Mouse (Mus musculus) small intestine, adult 2 months (tissue): Measurements from ENCODE around the gene H2-Q2. TPM values are rescaled to one million over a fixed set of nuclear protein-coding genes. Genes with fewer than 3 reads are reported as not detected.
"Not testable (repeated sequence)": the region's sequence is repeated elsewhere in the genome, so short reads cannot be mapped to it uniquely, and the experiment has no call there.

Source experiments
- H3K27ac ChIP-seq: fragments of 200-500 bp; 2 replicates; pipeline ENCODE4 v1.5.1; 2012; ENCODE audit warnings: low read depth, low read length, control low read depth, inconsistent platforms; ENCODE audit not compliant: insufficient read depth
- H3K27me3 ChIP-seq: fragments of 200-500 bp; 2 replicates; pipeline ENCODE4 v1.6.1; 2012; ENCODE audit warnings: mild to moderate bottlenecking, moderate library complexity, low read length, inconsistent platforms; ENCODE audit not compliant: control insufficient read depth, insufficient read depth
- H3K36me3 ChIP-seq: fragments of 200-500 bp; 2 replicates; pipeline ENCODE4 v1.6.1; 2012; ENCODE audit warnings: mild to moderate bottlenecking, low read length, control low read depth, inconsistent platforms; ENCODE audit not compliant: control insufficient read depth, insufficient read depth
- H3K4me1 ChIP-seq: fragments of 200-500 bp; 2 replicates; pipeline ENCODE4 v1.6.1; 2012; ENCODE audit warnings: low read length, inconsistent platforms, mixed read lengths; ENCODE audit not compliant: control insufficient read depth, insufficient read depth, insufficient read length
- H3K4me3 ChIP-seq: fragments of 200-500 bp; 2 replicates; pipeline ENCODE4 v1.5.1; 2012; ENCODE audit warnings: low read depth, mild to moderate bottlenecking, control low read depth, inconsistent platforms, low read length, moderate library complexity
- CTCF ChIP-seq: fragments of 200-500 bp; IDR thresholded peaks from 2 replicates; pipeline ENCODE4 v1.5.1; 2012; ENCODE audit warnings: low read depth, mild to moderate bottlenecking, control low read depth, inconsistent platforms, low read length, moderate library complexity, mixed read lengths; ENCODE audit not compliant: insufficient replicate concordance, insufficient read length; ENCODE audit errors: extremely low read depth
- POLR2A ChIP-seq: fragments of 200-500 bp; IDR thresholded peaks from 2 replicates; pipeline ENCODE4 v1.6.1; 2012; ENCODE audit warnings: low read depth, mild to moderate bottlenecking, control low read depth, inconsistent platforms, low read length, moderate library complexity
- WGBS: fragments of 180-500 bp; shearing (Covaris S2); methylation state at CpG from one replicate; pipeline ENCODE4 v1.1.7; 2018; 5-methylcytosine and 5-hydroxymethylcytosine counted together
- polyA plus RNA-seq: library from polyadenylated mRNA; depleted of rRNA; stranded (reverse); fragments of >200 nt; gene quantifications from 2 replicates; pipeline ENCODE4 v1.2.3, GENCODE M21; 2012

H2-Q2 gene
- polyA plus RNA-seq, 1 experiment = 1,052 TPM

GRCm38 (mm10) chr17:35318671-35319070 is 23.4 kb upstream of the H2-Q2 start:
- TF ChIP-seq CTCF (no peak), POLR2A (no peak)
- no peaks in the 10 kb centered on the region for H3K27me3 ChIP-seq
- no peak overlapping the region for H3K4me3 ChIP-seq
- peaks cover 11% of the 10 kb centered on the region for H3K4me1 ChIP-seq
- no peak overlapping the region for H3K27ac ChIP-seq
- H3K36me3 ChIP-seq = peaks cover 3% of the 10 kb centered on the region; the same call in 1 of the 2 replicates

GRCm38 (mm10) chr17:35320327-35321081 is 21.5 kb upstream of the H2-Q2 start, which contains the start of gene H2-Q1:
TSS of gene H2-Q1 (plus strand) at chr17:35320405.
- H3K27ac ChIP-seq = peak within 1 kb of the TSS; percentile 86
- 1% methylated on average over 55 of the region's 55 CpGs for WGBS
- peaks cover 3% of the 10 kb centered on the region; the same call in 1 of the 2 replicates for H3K36me3 ChIP-seq
- TF ChIP-seq CTCF (no peak), POLR2A (peak; percentile 93)
- H3K4me3 ChIP-seq = peak within 1 kb of the TSS; percentile 75
- peaks cover 8% of the 10 kb centered on the region for H3K4me1 ChIP-seq
- no peaks in the 10 kb centered on the region for H3K27me3 ChIP-seq

GRCm38 (mm10) chr17:35325124-35325523 is 16.9 kb upstream of the H2-Q2 start:
- TF ChIP-seq CTCF = peak; percentile 28; the same call in 1 of the 2 replicates
- WGBS = 76% methylated on average over 1 of the region's 1 CpGs
- H3K36me3 ChIP-seq, H3K27me3 ChIP-seq, H3K4me3 ChIP-seq: not testable (repeated sequence)
- peaks cover 11% of the 10 kb centered on the region for H3K4me1 ChIP-seq
- H3K27ac ChIP-seq = peak overlapping the region; percentile 71; the same call in 1 of the 2 replicates

- not testable (repeated sequence) for H3K4me3 ChIP-seq, H3K4me1 ChIP-seq, H3K36me3 ChIP-seq, H3K27me3 ChIP-seq
- peak overlapping the region; percentile 71; the same call in 1 of the 2 replicates for H3K27ac ChIP-seq
Measured at GRCm38 (mm10) chr17:35326000-35326399, 16.0 kb upstream of the H2-Q2 start.

GRCm38 (mm10) chr17:35329714-35330113 is 12.3 kb upstream of the H2-Q2 start:
- H3K27me3 ChIP-seq, H3K36me3 ChIP-seq, H3K27ac ChIP-seq, H3K4me3 ChIP-seq, H3K4me1 ChIP-seq: not testable (repeated sequence)
- WGBS = 31% methylated on average over 3 of the region's 3 CpGs

- H3K4me3 ChIP-seq, H3K4me1 ChIP-seq, H3K27ac ChIP-seq, H3K36me3 ChIP-seq, H3K27me3 ChIP-seq: not testable (repeated sequence)
- WGBS = 61% methylated on average over 6 of the region's 6 CpGs
Measured at GRCm38 (mm10) chr17:35331546-35331945, 10.5 kb upstream of the H2-Q2 start.

GRCm38 (mm10) chr17:35342711-35343476 is 852 bp downstream of the H2-Q2 start:
- Histone ChIP-seq H3K4me3 (peak overlapping the region; percentile 80), H3K4me1 (peaks cover 3% of the 10 kb centered on the region; the same call in 1 of the 2 replicates), H3K27ac (peak overlapping the region; percentile 73), H3K36me3 (peaks cover 8% of the 10 kb centered on the region), H3K27me3 (no peaks in the 10 kb centered on the region)
- 3% methylated on average over 46 of the region's 46 CpGs for WGBS
- peak; percentile 34; the same call in 1 of the 2 replicates for TF ChIP-seq POLR2A
- no peak for TF ChIP-seq CTCF

GRCm38 (mm10) chr17:35347659-35348058 is 5.6 kb downstream of the H2-Q2 start:
- not testable (repeated sequence) for H3K36me3 ChIP-seq, H3K4me3 ChIP-seq, H3K27me3 ChIP-seq, H3K4me1 ChIP-seq
- peak overlapping the region; percentile 76; the same call in 1 of the 2 replicates for H3K27ac ChIP-seq

GRCm38 (mm10) chr17:35353275-35353674 is 11.2 kb downstream of the H2-Q2 start:
- 48% methylated on average over 6 of the region's 6 CpGs for WGBS

More at GRCm38 (mm10) chr17:35353275-35353674, 11.2 kb downstream of the H2-Q2 start:
- not testable (repeated sequence) for H3K27ac ChIP-seq, H3K36me3 ChIP-seq, H3K27me3 ChIP-seq, H3K4me1 ChIP-seq, H3K4me3 ChIP-seq
